Mouse (Mus musculus) B cell, adult 2 months (primary cell): ENCODE data around the gene Xpot.
A peak's percentile ranks its signal among the peaks of the same experiment; 100 is the strongest.

Source experiments
- DNase-seq, 2 experiments: peaks; one replicate each; pipeline ENCODE4 v3.0.0; 2022

Gene Xpot

DNA sequence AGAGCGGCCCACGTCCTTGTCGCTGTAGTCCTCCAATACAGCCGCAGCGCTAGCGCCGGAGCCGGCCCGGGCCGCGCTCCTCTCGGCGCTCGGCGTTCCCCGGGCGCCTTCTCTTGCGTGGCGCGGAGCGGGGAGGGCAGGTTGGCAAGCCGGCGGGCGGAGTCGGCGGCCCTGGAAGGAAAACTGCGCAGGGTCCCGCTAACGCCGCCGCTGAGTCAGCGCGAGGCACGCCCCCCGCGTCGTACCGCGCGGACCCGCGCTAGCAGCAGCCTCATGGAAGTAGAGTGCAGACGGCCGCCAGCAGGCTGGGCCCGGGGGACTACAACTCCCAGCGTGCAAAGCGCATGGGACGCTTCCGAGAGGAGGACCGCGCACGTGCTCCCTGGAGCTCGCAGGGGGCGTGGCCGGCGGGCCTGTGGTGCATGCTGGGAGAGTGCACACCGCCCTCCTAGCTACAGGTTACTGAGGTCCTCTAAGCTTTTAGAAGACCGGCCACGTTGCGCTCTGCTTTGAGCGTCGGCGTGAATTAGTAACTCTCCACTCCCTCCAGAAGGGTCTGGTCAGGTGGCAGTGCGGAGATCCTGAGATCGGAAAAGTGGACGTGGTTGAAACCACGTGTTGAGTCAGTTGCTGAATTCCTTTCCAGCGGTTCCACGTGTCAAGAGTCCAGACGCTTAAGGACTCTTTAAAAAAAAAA, at the start of gene Xpot:
Xpot (minus strand) TSS at position 147 of the 697 bp plus-strand sequence.
- DNase-seq = peak; percentile 99

DNA sequence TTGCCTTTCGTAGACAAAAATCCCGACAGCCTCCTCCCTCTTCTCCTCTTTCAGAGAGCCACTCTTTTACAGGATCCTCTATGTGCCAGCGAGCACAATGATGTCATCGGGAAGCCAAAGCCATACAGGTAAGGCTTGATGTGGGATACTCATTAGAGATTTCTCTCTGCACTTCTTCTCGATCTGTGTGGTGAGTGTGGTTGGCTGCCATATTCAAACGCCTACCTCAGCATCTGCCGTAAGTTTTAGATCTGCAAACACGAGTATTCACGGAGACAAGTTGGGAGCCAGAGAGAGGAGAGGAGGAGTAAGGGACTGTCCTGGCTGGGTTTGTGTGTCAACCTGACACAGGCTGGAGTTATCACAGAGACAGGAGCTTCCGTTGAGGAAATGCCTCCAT, 43.0 kb upstream of the Xpot start:
- DNase-seq = no peak

DNA sequence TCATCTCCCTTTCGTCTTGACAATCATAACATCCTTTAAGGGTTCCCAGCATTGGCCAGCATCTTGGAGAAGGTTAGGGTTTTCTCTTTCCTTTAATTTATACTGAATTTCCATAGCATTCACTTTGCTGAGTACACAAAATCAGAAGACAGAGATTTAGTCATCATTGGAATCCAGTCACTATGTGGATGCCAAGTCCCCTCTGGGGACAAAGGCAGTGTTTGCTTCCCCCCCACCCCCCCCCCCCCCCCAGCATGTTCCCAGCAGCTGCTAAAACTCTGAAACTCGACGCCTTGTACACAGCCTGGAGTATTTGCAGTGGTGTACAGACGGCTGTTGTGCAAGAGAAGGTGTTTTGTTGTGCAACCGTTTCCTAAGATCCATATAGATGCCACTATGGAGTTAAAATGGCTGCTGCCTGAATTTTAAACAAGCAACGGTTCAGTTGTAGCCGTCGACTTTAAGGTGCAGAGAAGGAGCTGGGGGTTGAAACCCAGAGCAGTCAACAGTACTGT, 39.6 kb upstream of the Xpot start:
- DNase-seq = no peak

DNA sequence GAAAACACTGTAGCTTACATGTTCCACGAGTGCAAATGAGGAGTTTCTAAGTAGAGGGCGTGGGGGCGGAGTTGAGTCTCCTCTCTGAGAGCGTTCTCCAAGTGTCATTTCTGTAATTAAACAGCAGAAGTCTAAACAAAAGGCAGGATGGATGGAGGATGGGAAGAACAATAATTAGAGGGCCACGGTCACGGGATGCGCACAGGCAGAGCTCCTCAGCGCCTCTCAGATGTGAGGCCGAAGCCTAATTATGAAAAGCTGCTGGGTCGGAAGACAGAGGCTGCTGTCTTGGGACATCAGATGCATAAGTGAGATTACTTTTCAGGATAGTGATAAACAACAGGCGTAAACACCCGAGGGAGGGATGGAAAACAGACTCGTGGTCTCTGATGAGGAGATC, 37.5 kb upstream of the Xpot start:
- no peak for DNase-seq

DNA sequence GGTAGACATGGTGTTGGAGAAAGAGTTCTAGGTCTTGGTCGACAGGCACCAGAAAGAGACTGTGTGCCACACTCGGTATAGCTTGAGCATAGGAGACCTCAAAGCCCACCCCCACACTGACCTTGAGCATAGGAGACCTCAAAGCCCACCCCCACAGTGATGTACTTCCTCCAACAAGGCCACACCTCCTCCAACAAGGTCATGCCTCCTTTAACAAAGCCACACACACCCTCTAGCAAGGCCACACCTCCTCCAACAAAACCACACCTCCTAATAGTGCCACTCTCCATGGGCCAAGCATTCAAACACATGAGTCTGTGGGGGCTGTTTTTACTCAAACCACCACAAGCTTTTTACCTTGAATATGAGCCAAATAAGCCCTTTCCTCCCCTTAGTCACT, 36.6 kb upstream of the Xpot start:
- no peak for DNase-seq

DNA sequence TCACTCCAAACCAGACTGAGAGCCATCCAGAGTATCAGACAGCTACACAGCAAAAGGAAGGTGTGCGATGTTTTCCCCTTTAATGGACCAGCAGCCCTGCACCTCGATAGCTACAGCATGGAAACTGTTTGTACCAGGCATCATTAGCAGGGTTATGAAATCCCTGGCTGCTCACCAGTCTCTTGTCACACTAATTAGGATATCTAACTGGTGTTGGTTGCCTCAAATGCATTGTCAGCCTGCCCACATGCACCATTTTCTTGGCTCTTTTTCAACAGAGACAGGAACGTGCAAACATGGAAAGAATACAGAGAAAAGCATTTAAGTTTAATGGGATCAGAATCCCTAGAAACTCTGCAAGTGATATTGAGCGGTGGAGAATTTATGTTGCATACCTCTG, 29.8 kb upstream of the Xpot start:
- no peak for DNase-seq

DNA sequence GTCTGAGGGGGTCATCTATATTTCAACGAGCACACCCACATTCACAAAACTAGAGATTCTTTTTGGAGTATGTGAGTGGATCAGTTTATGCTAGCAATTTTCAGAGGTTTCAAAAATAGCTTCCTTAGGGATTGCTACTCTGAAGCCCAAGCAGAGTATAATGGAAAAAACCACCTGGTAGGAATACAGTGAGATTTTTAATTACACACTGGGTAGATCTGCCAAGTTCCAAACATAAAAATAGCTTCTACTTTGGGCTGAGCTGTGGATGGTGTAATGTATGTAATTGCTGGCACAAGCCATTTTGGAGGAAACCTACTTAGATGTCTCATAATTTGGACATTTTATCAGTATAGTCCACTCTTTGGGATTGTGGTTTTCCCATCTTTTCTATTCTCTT, 26.9 kb upstream of the Xpot start:
- no peak for DNase-seq

DNA sequence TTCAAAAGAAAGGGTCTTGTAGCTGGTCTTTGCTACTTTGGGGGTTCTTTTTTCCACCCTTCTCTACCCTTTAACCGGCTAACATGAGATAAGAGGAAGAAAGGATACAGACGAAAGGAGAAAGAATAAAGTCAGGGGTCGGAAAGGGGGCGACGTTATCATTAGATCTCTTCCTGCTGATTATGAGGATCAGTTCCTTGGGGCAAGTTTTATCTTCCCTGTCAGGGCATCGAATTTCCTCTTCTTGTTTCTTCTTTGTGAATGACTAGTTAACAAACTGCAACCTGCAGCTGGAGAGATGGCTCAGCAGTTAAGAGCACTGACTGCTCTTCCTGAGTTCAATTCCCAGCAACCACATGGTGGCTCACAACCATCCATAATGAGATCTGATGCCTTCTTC, 20.2 kb upstream of the Xpot start:
- no peak for DNase-seq

DNA sequence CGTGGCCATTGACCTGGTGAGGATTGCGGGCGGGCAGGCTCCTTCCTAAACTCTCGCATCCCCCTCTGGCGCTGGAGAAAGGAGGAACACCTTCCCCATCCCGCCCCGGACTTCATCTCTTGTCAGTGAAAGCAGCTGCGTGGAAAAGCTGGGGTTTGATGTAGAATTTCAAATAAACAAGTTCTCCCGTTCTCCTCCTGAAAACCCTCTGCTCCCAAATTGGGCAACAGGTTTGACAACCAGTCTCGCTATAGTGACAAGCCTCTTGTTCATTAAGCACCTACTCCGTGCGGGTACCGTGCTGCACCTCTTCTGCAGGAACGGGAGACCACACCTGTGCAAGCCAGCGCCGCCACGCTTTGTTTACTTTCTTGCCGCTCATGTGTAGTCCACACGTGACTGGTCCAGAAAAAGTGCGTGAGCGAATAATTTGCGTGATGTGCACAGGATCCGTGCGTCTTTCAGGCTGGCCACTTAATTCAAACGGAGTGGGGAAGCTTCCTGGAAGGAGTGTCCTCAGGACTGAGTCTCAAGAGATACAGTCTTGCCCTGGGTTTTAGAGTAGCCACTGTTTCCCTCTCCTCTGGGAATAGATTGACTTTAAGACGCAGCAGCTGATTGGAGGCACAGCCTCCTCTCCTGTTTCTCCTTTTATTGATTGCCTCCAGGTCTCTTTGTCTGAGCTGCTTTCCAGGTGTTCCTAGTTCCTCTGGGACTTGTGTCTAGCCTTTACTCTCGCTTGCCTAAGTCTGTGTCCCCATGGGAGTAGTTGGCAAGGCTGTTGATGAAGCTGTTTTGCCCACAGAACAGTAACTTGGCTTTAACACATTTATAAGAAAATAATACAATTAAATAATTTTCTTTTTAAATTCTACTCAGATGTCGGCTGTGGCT, 16.2 kb upstream of the Xpot start:
- DNase-seq = peak; percentile 16 to 23

DNA sequence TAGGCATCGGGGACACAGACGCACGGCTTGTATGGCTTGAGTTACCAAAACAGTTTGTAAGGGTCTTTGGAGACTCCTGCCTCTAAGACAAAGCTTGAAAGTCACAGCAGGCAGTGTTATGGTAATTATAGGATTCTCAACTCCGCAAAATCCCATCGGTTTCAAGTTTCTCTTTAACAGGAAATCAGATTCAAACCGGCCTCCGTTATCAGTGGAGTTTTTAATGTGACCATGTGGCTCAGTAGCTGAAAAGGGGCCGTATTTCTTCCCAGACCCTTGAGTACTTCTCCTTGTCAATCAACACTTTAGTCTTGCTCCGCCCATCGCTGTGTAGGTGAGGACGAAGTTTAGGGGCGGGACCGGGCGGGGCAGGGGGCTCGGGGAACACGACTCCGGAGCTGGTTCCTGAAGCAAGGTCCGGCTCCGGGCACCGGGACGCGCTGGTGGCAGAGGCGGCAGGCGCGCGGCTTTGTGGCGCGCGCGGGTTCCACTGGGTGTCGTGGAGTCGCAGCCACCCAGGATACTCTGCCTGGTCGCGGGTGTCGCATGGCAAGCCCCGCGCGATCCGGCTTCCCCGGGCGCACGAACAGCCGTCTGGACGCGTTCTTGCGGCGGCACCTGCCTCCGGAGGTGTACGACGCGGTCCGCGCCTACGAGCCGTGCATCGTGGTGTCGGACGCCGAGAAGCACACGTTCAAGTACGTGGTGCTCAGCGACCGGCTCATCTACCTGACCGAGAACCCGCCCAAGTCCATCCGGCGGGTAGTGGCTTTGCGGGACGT, 15.3 kb upstream of the Xpot start, which contains the start of gene D930020B18Rik:
D930020B18Rik (plus strand) TSS at position 317 of the 782 bp plus-strand sequence.
- peak; percentile 33 to 45 for DNase-seq

DNA sequence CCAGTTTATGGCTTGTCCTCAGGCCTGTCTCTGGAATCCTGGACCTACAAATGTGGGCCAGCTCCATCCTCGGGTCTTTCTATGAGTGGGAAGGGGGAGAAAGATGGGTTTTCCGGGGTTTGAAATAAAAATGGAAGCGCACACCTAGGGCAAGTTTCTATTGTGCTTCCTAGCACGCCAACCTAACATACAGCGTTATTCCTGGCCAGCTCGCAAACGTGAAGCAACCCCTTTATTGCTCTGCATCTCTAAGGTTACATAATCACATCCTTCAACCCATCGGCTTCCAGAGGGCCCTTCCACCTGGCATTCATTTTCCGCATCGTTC, 14.8 kb upstream of the Xpot start:
- no peak for DNase-seq

DNA sequence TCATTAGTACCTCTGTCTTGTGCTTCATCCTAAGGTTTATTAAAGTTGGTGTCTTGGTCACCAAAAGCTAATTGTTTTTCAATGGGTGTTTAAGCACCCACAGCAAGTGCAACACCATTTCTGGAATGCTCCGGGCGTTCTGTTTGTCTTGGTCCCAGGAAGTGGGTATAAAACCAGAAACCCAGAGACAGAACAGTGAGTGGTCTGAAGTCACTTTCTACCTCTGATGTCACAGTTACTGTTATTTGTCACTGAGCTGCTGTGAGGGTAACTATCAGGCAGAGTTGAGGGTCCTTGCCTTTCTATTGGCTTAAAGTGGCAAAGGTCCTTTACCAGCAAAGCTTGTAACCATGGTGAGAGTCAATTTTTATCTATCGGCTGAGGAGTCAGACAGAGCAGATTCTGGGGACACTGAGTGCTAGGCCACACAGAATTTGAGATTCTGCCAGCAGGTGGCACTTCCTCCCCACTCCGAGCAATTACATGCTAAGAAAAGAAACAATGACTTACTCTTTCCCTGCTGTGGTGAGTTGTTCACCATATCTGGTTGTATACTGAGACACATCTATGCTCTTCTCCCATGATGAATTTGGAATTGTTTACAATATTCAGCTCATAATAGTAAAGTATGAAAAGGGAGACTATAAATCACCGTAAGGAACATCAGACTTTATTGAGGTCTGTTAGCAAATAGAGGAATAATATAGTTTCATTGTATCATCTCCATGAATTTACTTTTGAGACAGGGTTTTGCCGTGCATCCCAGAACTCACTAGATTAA, 14.2 kb upstream of the Xpot start:
- peak; percentile 40 to 46 for DNase-seq

DNA sequence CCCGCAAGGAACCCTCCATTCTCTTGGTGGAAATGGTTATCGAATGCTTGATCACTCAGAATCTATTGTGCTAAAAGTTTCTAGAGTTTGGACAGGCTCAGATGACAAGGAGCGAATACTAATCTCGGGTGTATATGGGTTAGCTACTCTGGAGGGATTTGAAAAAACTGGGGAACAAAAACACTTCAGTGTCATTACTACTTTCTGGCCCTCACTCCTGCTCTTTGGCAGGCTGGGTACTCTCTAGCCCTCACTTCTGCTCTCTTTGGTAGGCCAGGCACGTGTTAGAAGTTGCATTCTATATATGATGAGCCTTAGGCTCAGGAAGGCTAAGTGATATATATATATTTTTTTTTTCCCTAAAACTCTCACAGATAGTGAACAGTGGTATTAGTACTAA, 13.4 kb upstream of the Xpot start:
- no peak for DNase-seq

DNA sequence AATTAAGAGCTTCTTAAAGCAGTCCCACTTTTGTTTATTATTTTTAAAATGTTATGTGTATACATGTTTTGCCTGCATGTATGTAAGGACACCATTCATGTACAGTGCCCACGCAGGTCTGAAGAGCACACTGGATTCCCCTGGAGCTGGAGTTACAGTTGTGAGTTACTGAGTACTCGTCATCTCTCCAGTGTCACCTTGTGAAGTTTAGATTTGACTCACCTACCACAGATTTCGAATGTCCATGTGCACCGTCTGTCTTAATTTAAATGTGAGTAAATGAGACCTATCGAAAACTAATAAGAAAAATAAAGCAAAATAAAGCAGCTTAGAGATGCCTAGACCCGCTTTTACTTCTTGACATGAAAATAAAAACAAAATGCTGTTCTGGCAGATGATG, 10.1 kb upstream of the Xpot start:
- DNase-seq = no peak

DNA sequence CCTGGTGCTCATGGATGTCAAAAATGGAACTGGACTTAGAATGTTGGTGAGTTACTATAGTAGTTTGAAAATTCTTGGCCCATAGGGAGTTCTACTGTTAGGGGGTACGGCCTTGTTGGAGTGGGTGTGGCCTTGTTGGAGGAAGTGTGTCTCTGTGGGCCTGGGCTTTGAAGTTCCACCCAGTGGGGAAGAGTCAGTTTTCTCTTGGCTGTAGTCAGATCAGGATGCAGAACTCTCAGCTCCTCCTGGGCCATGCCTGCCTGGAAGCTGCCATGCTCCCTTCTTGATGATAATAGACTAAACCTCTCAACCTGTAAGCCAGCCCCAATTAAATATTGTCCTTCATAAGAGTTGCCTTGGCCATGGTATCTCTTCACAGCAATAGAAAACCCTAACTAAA, 8.0 kb upstream of the Xpot start:
- no peak for DNase-seq

DNA sequence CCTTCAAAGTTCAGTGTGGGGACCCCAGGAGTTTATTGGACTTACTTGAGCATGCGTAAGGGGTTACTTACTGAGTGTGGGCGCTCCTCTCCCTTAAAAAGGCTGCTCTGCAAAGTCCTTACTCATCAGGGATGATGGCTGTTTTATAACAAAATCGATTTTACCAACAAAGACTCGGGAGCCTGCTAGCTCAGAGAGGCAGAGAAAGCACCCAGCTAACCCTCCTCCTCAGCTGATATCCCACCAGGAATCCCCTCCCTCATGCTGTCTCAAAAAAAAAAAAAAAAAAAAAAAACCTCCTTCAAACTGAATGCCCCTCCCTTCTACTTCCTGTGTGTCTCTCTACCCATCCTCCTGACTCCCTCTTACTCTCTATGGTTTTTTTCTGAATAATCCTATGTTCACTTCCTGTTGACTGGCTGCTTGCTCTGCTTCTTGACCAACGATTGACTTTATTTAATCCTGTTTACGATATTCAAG, 2.5 kb upstream of the Xpot start:
- no peak for DNase-seq

DNA sequence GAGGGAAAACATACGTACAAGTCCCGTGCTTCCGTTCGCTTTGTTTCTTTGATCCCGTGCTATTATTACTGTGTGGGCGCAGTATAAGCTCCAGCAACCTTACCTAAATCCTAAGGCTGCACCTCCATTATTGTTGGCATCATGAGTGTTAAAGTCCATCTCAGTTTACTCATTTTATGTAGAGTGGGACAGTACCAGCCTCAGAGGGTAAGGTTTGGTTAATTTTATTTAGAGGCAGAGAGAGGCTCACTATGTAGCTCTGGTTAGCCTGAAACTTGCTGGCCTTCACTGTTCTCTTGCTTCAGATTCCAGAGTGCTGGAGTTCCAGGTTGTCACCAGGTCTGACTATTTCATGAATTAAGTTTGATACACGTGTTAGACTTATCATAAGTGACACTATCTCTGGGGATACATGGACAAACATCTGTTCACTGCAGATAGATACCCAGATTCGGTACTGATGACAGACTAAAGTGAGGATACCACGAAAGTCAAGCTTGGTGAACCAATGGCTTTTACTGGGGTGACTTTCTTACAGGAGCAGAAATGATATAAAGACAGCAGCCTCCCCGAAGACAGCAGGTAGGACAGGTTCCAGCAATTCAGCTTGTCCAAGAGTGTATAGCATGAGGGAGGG, 1.2 kb upstream of the Xpot start:
- no peak for DNase-seq

DNA sequence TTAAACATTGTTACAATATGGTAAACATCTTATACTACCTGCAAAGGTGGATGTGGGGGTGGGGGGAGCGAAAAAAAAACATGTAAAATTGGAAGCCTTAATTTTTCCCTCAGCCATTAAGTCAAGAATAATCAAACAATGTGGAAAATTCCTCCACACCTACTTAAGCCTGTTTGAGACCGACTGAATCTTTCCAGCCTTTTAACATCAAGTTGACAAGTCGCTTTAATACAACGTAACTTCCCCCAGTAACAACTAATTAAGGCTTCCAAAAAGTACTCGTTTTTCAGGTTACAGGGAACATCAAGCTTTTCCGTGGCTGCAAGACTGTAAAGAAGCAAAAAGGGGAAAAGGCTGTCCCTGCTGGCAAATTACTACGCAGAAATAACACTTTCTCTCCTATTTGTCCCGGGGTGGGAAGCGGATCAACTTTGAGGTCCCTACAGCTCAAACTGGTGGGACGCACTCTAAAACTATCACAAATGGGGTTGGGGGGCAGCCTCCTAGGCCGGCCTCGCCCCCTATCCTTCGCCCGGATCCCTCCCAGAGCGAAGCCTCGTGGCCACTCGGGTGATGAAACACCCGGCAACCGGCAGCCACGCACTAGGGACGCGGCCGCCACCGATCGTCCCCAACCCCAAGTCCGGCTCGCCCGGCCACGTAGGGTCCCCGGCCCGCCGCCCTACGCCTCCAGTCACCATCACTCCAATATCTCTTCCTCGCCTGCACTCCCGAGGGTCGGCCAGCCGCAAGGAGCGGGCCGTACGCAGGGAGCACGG, 536 bp downstream of the Xpot start:
- DNase-seq = no peak

DNA sequence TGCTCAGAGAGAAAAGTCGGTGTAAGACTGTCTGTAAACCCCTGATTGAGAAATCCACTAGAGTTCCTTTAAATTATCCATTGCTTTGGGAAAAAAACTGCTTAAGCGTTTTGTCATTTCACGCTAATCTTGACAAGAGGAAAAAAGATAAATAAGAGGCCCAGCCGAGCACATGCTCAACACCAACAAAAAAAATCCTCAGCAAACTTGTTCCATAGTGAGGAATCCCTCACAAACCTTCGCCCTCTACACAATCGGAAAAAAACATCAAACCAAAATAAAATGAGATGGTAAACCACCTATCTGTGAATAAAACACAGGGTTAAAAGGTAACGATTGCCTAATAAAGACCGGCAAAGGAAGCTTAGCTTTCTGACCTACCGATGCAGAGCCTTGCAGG, 1.1 kb downstream of the Xpot start:
- DNase-seq = no peak

DNA sequence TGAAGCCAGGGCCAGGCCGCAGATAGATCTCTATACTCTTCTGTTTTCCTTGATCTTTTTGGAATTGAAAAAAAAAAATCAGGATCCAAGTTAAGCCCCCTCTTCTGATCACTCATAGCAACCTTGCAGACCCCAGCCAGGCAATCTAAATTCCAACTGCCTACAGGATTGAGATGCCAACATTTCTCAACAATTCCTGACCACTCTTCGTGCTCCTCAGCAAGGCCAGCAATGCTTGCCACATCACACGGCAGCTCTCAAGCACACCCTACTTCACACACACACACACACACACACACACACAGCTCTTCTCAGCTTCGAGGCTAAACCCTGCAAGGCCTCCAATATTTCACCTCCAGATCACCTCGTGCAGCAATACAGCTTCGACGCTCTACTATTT, 2.5 kb downstream of the Xpot start:
- no peak for DNase-seq

DNA sequence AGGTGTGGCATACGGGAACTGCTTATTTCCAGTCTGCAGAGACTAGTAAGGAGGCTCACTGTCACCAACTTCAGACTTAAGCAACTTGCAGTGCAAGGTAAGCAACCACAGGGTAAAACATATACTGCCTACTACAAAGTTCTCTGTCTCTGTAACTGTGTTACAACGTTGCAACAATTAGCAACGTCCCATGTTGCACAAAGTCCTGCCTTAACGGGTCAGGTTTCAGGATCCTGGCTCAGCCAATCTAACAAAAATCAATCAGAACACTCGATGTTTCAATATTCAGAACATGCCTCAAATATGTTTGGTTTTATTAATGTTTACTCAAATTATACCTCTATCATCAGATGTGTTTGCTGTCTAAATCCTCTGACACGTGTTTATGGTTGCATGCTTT, 3.7 kb downstream of the Xpot start:
- DNase-seq = no peak
